Mouse (Mus musculus) hindbrain, embryonic 16.5 days (tissue): ENCODE measurements around the gene Parvb. TPM values are rescaled to one million over a fixed set of nuclear protein-coding genes. Genes with fewer than 3 reads are reported as not detected.

Source experiments
- ATAC-seq: fragments of 200-750 bp; cut with Nextera tagmentation; 2 replicates; pipeline ENCODE4 v1.8.0; 2017; ENCODE audit warnings: moderate TSS enrichment, moderate library complexity
- H3K27ac ChIP-seq: fragments of 300-500 bp; sonication (generic); 2 replicates; pipeline ENCODE4 v1.5.1; 2014; ENCODE audit warnings: low read depth, mild to moderate bottlenecking, control low read depth, low read length, moderate library complexity
- H3K27me3 ChIP-seq: fragments of 300-500 bp; sonication (generic); replicated peaks from 2 replicates; pipeline ENCODE4 v1.6.1; 2014; ENCODE audit warnings: low read length; ENCODE audit not compliant: control insufficient read depth, insufficient read depth
- H3K36me3 ChIP-seq: fragments of 300-500 bp; sonication (generic); 2 replicates; pipeline ENCODE4 v1.6.1; 2014; ENCODE audit warnings: mild to moderate bottlenecking, low read length, moderate library complexity, mixed read lengths; ENCODE audit not compliant: control insufficient read depth, insufficient read depth
- H3K4me1 ChIP-seq: fragments of 300-500 bp; sonication (generic); 2 replicates; pipeline ENCODE4 v1.6.1; 2014; ENCODE audit warnings: low read depth, low read length; ENCODE audit not compliant: control insufficient read depth, insufficient read depth
- H3K4me2 ChIP-seq: fragments of 300-500 bp; sonication (generic); 2 replicates; pipeline ENCODE4 v1.6.1; 2014; ENCODE audit warnings: mild to moderate bottlenecking, low read length, control low read depth, moderate library complexity
- H3K4me3 ChIP-seq: fragments of 300-500 bp; sonication (generic); 2 replicates; pipeline ENCODE4 v1.5.1; 2014; ENCODE audit warnings: mild to moderate bottlenecking, low read length, control low read depth, moderate library complexity
- H3K9ac ChIP-seq: fragments of 300-500 bp; sonication (generic); 2 replicates; pipeline ENCODE4 v1.6.1; 2014; ENCODE audit warnings: low read depth, mild to moderate bottlenecking, control low read depth, low read length, moderate library complexity
- H3K9me3 ChIP-seq: fragments of 300-500 bp; sonication (generic); 2 replicates; pipeline ENCODE4 v1.6.1; 2014; ENCODE audit warnings: mild to moderate bottlenecking, low read length, moderate library complexity; ENCODE audit not compliant: control insufficient read depth
- WGBS: fragments of 180-500 bp; shearing (Covaris S2); extraction: QIAGEN DNeasy Blood & Tissue Kit; methylation state at CpG from one replicate; pipeline ENCODE4 v1.1.7; 2014; 5-methylcytosine and 5-hydroxymethylcytosine counted together
- polyA plus RNA-seq: library from polyadenylated mRNA; unstranded; fragments of >200 nt; fragmentation: Nextera tagmentation; extraction: Ambion mirVana; gene quantifications from 2 replicates; pipeline ENCODE4 v1.2.1, GENCODE M21; 2015

The Parvb gene
- polyA plus RNA-seq, 1 experiment from 2014 or later = 4.8 TPM

DNA sequence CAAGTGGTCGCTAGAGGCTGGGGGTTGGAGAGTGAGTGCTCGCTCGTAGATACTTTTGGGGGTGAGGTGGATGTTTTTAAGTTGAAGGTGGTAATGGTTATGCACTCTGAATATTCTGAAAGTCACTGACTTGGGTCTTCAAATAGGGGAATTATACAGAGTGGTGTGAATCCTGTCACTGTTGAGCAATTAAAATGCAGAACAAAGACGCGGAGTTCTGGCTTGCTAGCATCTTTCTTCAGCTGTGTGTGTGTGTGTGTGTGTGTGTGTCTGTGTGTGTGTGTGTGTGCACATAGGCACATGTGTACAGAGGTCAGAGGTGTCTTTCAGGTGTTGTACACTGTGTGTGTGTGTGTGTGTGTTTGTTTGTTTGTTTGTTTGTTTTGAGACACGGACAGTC is 14.4 kb downstream of the Parvb start:
- no peak for ATAC-seq
- 80% methylated on average over 6 of the region's 6 CpGs for WGBS

DNA sequence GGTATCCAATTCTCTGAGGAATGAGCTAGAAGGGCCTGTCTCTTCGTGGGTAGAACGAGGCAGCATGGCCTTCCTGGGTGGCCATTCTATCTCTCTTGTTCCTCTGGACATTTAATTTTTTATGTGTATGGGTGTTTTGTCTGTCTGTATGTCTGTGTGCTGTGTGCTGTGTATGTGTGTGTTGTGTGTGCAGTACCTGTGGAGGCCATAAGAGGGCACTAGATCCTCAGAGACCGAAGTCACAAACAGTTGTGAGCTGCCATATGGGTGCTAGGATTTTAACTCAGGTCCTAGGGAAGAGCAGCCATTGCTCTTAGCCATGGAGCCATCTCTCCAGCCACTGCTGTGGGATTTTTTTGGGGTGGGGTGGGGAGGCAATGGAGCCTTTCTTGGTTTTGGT is 15.5 kb downstream of the Parvb start:
- ATAC-seq = no peak
- H3K9ac ChIP-seq = no peak overlapping the region
- no peak overlapping the region for H3K4me3 ChIP-seq
- H3K4me1 ChIP-seq = peaks cover 11% of the 10 kb centered on the region
- no peak overlapping the region for H3K27ac ChIP-seq
- no peaks in the 10 kb centered on the region; the same call in 1 of the 2 replicates for H3K9me3 ChIP-seq
- no peak overlapping the region for H3K4me2 ChIP-seq
- no peaks in the 10 kb centered on the region for H3K27me3 ChIP-seq
- no peaks in the 10 kb centered on the region for H3K36me3 ChIP-seq
- WGBS = 86% methylated on average over 3 of the region's 3 CpGs

More for the DNA sequence above, 14.4 kb downstream of the Parvb start:
- Histone ChIP-seq H3K9me3 (no peaks in the 10 kb centered on the region; the same call in 1 of the 2 replicates), H3K4me3 (no peak overlapping the region), H3K27me3 (no peaks in the 10 kb centered on the region), H3K4me1 (peaks cover 9% of the 10 kb centered on the region), H3K36me3 (no peaks in the 10 kb centered on the region), H3K4me2 (no peak overlapping the region), H3K27ac (no peak overlapping the region), H3K9ac (no peak overlapping the region)

DNA sequence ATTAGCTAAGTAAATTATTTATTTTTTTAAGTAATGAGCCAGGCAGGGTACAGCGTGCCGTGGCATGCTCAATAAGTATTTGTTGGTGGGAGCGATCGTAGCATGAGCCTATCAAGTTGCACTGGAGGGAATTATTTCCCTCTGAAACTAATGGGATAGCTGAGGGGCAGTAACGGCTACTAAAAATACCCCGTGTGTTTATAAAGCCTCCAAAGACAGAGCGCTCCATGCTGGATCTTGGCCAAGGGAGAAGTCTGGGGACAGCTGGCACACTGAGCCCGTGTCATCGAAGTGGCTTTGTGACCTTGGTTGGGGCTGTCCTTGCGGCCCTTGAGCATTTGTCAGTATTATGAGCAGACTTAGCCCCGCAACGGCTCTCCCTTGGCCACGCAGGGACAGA is 19.4 kb downstream of the Parvb start:
- H3K4me2 ChIP-seq = no peak overlapping the region
- H3K27ac ChIP-seq = no peak overlapping the region
- no peaks in the 10 kb centered on the region for H3K27me3 ChIP-seq
- H3K9me3 ChIP-seq = no peaks in the 10 kb centered on the region; the same call in 1 of the 2 replicates
- no peaks in the 10 kb centered on the region for H3K36me3 ChIP-seq
- H3K4me3 ChIP-seq = no peak overlapping the region
- H3K9ac ChIP-seq = no peak overlapping the region
- peaks cover 4% of the 10 kb centered on the region for H3K4me1 ChIP-seq
- ATAC-seq = peak; percentile 57; the same call in 1 of the 2 replicates
- WGBS = 27% methylated on average over 13 of the region's 13 CpGs

DNA sequence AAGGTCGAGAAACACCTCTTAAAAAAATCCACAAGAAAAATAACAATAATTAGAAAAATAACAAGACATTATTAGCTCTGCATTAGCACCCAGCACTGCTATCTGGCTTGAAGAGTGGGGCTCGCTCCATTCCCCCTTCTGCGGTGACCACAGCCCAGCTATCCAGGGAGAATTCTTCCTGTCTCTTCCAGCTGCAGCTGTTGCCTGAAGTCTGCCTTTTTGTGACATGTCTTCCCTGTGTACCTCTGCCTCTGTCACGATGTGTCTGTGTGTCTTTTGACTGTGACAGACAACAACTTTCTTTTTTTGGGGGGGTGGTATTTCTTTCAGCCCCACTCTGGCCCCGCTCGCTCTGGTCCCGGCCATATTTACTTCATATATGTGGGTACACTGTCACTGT is 20.8 kb downstream of the Parvb start:
- WGBS = 88% methylated on average over 7 of the region's 7 CpGs
- no peaks in the 10 kb centered on the region for H3K9me3 ChIP-seq

DNA sequence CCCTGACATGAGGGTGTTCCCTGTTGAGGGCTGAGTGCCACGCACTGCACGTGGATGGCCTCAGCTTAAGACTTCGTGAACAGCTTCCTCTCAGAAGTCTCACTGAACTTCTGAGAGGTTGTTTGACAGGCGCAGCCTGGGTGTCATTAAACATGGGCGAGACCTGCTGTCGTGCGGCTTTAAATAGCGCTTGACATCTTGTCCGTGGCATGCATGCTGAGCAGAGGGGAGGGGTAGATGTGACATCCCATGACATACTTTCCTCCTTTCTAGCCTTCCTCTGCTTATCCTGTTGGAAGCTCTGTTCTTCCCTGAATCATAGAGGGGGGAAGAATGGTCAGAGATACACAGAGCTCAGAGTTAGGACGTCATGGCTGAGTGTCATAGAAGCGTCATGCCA is 21.9 kb downstream of the Parvb start:
- no peak overlapping the region for H3K4me3 ChIP-seq
- no peaks in the 10 kb centered on the region for H3K36me3 ChIP-seq
- no peak overlapping the region for H3K27ac ChIP-seq
- no peak overlapping the region for H3K9ac ChIP-seq
- no peaks in the 10 kb centered on the region for H3K9me3 ChIP-seq
- ATAC-seq = no peak
- no peaks in the 10 kb centered on the region; the same call in 1 of the 2 replicates for H3K27me3 ChIP-seq
- WGBS = 40% methylated on average over 11 of the region's 11 CpGs
- H3K4me2 ChIP-seq = no peak overlapping the region
- H3K4me1 ChIP-seq = peaks cover 6% of the 10 kb centered on the region

More for the DNA sequence above, 20.8 kb downstream of the Parvb start:
- H3K4me1 ChIP-seq = peaks cover 6% of the 10 kb centered on the region
- no peaks in the 10 kb centered on the region; the same call in 1 of the 2 replicates for H3K27me3 ChIP-seq
- ATAC-seq = no peak
- no peak overlapping the region for H3K4me3 ChIP-seq
- H3K36me3 ChIP-seq = no peaks in the 10 kb centered on the region
- no peak overlapping the region for H3K27ac ChIP-seq
- no peak overlapping the region for H3K4me2 ChIP-seq
- no peak overlapping the region for H3K9ac ChIP-seq

DNA sequence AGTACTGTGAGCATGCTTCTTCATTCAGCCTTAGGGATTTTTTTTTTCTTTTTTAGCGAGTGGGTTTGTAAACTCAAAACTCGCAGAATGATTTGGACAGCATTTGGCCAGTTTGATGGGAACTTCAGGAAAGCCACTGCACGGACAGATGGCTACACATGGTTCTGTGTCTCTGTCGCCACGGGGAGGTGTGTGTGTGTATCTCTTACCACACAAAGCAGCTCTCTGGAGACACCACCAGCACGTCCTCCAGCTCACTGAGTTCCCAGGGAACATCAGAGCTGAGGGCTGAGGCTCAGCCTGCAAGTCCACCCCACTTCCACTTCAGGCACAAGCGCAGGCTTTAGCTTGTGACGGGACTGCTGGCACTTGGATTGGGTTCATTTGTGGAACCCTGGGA is 22.5 kb downstream of the Parvb start:
- 64% methylated on average over 8 of the region's 8 CpGs for WGBS
- no peak for ATAC-seq
- H3K27ac ChIP-seq = no peak overlapping the region
- no peak overlapping the region for H3K4me2 ChIP-seq
- H3K9me3 ChIP-seq = no peaks in the 10 kb centered on the region
- no peaks in the 10 kb centered on the region; the same call in 1 of the 2 replicates for H3K27me3 ChIP-seq
- no peaks in the 10 kb centered on the region for H3K36me3 ChIP-seq
- H3K4me3 ChIP-seq = no peak overlapping the region
- H3K4me1 ChIP-seq = peaks cover 6% of the 10 kb centered on the region
- H3K9ac ChIP-seq = no peak overlapping the region

DNA sequence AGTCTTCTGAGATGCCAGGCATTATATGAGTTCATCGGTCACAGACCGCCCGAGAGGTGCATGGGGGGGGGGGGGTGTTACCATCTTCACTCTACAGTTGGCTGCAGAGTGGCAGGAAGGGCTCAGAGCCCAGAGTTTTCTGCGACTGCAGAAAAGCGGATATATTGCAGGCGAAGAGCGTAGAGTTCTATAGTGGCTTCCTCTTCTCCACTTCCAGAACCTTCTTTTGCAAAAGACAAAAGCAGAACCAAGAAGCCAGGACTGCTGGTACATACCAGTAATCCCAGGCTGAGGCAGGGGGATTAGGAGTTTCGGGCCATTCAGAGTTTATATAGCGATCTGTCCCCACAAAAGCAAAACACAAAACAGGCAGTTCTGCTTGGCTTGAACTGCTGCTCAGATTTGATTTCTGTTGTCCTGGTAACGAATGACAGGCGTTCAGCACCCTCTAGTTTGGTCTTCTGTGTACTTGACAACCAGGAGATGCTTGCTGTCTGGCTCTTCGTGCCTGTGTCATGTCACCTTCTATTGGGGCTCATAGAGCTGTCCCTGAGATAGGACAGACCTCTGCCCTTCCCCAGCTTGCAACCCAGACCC is 24.5 kb downstream of the Parvb start:
- peaks cover 8% of the 10 kb centered on the region for H3K4me1 ChIP-seq
- H3K27ac ChIP-seq = no peak overlapping the region

DNA sequence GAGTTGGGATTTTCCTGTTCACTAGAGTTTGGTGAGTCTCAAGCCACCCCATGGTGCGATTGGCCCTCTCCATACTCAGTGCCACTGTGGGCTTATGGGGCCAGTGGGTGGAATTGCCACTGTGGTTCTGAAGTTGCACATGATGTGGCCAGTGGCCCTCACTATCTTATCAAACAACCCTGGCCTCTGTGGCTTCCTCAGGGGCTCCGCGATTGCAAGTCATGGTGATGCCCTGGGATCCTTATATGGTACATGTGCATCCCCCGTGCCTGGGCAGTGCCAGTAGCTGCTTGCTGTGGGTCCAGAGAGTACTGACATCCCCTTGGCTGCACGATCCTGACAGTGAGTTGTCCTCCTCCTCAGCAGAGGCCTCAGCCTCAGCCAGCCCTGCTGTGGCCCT is 25.0 kb downstream of the Parvb start:
- WGBS = 87% methylated on average over 5 of the region's 5 CpGs
- Histone ChIP-seq H3K4me2 (no peak overlapping the region), H3K9me3 (no peaks in the 10 kb centered on the region), H3K36me3 (no peaks in the 10 kb centered on the region), H3K27ac (no peak overlapping the region), H3K9ac (no peak overlapping the region), H3K4me1 (peaks cover 7% of the 10 kb centered on the region), H3K4me3 (no peak overlapping the region), H3K27me3 (no peaks in the 10 kb centered on the region; the same call in 1 of the 2 replicates)
- no peak for ATAC-seq

More for the DNA sequence above, 24.5 kb downstream of the Parvb start:
- no peaks in the 10 kb centered on the region for H3K36me3 ChIP-seq
- H3K9me3 ChIP-seq = no peaks in the 10 kb centered on the region
- H3K4me3 ChIP-seq = no peak overlapping the region
- no peak overlapping the region for H3K4me2 ChIP-seq
- WGBS = 71% methylated on average over 12 of the region's 12 CpGs
- H3K27me3 ChIP-seq = no peaks in the 10 kb centered on the region; the same call in 1 of the 2 replicates
- no peak overlapping the region for H3K9ac ChIP-seq
- ATAC-seq = no peak

DNA sequence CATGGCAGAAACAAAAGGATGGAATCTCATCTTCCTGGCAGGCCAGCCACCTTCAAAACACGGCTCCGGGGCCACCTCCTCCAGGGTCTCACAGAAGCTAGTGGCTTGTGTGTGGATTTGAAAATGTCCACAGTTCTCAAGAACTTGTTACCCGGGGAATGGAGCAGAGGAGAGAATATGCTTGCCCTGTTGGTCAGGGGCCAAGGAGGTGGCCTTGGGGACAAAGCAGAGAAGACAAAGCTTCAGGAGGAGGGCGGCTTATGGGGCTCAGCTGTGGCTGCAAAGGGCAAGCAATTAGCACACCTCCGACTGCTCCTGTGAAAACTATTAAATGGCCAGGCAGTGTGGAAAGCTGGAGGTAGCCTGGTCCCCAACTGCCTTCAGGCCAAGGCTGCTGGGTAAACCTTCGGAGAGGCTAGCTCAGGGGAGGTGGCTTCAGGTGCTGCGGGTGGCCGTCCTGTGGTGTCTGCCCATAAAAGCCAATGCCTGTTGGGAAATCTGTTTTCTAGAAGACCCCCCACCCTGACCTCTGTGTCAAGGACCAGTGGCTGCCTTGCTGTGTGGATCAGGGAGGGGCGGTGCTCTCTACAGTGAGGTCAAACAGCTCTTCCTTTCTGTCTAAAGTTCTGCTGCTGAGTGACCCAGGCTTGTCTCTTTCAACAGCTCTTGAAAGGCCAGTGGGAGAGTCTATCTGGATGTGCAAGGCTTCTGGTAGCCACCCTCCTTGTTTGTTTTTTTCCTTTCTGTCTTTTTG is 26.9 kb downstream of the Parvb start:
- no peaks in the 10 kb centered on the region for H3K36me3 ChIP-seq
- no peak overlapping the region for H3K4me3 ChIP-seq
- no peak for ATAC-seq
- H3K9ac ChIP-seq = no peak overlapping the region
- 55% methylated on average over 9 of the region's 9 CpGs for WGBS
- H3K9me3 ChIP-seq = no peaks in the 10 kb centered on the region
- H3K27ac ChIP-seq = no peak overlapping the region
- no peak overlapping the region for H3K4me2 ChIP-seq
- no peaks in the 10 kb centered on the region; the same call in 1 of the 2 replicates for H3K27me3 ChIP-seq
- H3K4me1 ChIP-seq = peaks cover 7% of the 10 kb centered on the region
